Mouse (Mus musculus) testis, postnatal 10 days (tissue): ENCODE data around the gene Fnbp1l.

Experiments
- DNase-seq: peaks from one replicate; pipeline ENCODE4 v3.0.0; 2021; ENCODE audit warnings: low spot score

Gene Fnbp1l

DNA sequence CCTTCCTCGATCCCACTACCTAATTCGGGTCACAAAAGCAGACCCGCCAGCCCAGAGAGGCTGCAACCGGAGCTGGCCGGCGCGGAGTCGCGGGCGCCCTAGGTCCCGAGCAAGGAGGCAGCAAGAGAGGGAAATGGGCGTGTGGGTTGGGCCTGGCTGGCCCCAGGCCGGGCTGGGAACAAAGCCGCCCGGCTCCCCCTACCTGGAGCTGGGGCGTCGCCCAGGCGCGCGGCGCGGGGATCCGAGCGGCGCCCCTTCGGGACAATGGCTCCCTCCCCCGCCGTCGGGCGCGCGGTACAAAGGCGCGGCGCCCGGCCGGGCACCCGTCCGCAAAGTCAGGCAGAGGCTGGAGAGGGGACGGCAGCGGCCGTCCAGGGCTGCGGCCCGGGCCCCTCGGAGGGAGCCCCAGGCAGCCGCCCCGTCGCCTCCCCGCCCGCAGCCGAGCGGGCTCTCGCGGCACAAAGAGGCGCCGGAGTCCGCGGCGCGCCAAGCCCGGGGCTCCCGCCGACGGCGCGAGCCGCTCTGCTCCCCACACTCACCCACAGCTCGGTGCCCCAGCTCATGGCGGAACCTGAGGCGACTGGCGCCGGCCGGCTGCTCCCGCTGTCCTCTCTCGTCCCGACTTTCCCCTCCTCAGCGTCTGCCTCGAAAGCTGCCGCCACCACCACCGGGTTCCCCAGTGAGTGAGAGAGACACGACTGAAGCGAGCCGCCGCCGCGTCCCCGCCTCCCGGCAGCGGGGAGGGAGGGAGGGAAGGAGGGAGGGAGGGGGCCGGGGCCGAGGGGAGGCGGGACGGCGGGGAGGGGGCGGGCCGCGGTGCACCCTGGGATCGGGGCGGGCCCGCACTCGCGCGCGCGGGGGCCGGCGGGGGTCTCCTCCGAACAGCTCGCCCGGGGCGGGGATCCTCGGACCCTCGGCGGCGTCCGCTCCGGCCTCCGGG lies at the start of gene Fnbp1l:
Fnbp1l (minus strand) TSS at position 725 of the 940 bp plus-strand sequence.
- DNase-seq: peak; percentile 83

DNA sequence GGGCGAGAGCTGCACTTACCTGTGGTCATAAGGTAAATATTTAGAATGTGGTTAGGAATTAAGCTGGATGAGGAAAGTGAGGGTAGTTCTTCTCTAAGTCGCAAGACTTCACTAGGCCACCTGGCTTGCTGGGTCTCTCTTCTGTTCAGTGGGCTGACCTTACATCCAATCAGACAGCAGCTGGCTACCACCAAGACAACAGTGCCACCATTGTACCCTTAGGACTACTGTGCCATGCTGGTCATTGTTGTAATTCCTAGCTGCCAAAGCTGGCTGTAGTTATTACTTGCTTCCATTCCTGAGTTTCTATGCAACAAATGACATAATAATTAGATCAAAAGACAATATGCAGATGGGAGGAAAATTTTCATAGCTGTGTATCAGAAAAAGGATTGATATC lies 41.3 kb upstream of the Fnbp1l start:
- no peak for DNase-seq

DNA sequence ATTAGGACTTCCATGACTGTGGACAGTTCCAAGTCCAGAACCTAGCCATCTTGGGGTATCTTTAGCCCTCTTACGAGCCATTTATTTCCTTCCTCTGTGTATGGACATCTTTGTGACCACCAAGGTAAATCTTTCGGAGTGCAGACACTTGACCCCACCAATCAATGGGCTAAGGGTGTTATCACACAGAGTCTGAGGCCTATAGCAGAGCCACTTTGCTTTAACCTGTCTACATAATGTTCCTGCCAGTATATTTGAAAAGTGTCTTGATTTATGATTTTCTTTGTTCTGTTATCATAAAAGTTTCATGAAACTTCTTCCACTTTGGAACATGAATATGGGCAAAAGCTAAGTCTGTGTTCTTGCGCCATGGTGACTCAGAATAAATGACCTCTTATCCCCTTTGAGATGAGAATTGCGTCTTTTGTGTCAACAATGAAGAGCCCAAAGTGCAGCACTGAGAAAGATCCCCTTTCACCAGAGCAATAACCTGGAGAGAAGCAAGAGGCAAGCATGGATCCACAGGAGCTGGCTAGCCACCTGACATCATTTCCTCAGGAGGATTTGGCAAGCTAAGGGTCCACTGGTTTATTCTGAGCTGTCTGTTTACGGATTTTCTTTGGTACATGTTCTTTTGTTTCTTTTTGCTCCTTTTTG lies 39.9 kb upstream of the Fnbp1l start:
- no peak for DNase-seq

DNA sequence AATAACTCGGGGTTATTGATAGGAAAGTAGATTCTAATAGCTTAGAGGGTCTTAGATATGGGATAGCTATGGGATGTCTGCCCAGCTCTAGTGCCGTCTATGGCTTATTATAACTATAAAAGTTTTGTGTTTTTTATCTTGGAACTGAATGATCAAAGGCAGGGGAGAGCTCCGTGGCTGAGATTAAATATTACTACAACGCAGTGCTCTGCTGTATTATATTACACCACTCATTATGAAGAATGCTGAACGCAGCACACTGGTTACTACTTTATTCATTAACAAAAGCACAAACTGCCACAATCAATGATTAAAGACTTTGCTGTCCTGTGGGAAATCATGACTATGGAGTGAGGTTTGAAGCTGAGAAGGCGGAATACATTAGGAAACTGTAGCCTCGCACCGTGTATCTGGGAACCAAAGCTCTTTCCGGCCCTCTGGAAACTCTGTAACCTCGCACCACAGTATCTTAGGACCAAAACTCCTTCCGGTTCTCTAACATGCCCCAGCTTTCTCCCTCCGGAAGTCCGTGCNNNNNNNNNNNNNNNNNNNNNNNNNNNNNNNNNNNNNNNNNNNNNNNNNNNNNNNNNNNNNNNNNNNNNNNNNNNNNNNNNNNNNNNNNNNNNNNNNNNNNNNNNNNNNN lies 27.8 kb upstream of the Fnbp1l start:
- DNase-seq: no peak

DNA sequence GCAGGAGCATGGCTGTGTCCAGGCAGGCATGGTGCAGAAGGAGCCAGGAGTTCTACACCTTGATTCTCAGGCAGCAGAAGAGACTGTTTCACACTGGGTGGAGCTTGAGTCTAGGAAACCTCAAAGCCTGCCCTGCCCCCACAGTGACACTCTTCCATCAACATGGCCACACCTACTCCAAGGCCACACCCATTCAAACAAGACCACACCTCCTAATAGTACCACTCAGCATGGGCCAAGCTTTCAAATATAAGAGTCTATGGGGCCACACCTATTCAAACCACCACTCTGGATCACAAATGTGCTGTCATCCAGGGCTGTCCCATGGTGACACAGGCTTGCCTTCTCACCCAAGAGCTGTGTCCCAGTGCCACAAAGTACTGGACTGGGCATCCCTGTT lies 20.8 kb upstream of the Fnbp1l start:
- DNase-seq: no peak

DNA sequence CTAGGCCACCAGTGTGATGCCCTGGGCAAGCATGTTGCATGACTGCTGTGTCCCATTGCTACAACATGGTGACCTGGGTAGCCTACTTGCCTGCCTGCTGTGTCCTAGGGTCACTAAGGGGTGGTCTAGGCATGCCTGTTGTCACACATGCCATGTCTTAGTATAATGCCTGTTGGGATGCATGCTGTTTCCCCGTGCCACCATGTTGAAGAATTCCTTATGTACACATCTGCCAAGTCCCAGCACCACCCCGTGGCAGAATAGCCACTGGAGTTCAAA lies 19.6 kb upstream of the Fnbp1l start:
- DNase-seq: no peak

DNA sequence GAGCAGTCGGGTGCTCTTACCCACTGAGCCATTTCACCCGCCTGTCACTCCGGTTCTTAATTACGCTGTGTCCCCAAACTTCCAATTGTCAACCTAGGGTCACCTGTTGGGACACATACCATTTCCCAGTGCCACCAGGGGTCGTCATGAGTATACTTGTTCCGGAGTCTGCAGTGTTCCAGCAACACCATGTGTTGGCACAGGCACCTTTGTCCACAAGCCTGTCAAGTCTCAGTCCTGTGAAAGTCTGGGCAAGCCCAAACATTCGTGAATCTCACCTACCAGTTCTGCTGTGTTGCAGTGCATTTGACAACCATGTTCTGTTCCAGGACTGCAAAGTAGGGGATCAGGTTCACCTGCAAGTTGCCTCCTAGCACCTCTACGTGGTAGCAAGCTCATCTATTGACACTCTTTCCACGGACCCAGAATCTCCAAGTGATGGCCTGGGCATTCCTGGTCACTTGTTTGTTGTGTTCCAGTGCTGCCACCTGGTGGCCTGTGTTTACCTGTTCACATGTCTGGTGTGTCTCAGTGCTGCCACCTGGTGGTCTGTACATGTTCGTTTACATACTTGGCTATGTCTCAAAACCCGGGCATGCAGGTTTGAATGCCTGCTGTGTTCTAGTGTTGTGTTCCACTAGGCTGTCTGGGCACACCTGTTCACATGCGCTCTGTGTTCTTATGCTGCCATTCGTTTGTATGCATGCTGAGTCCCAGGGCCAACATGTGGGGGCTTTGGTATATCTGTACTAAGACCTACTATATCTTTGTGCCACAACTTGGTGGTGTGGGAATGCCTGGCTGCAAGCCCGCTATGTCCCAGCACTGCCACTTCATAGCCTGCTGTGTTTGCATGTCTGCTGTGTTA lies 19.0 kb upstream of the Fnbp1l start:
- peak; percentile 97 for DNase-seq

DNA sequence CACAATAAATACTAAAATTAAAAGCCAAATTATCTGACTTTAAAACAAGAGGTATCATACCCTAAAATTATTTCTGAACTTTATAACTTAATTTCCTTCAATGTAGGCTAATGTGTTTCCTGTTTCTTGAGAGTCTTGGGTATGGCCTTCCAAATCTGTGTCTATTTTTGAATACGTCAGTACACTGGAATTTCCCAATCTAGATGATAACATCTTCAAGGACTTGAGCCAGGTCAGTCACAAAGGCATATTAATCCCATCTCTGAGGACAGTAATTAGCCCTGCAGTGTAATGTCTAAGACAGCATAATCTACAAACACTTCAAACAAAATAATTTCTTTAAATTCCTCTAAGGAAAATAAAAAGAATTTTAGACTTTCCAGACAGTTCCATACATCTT lies 17.8 kb upstream of the Fnbp1l start:
- no peak for DNase-seq

DNA sequence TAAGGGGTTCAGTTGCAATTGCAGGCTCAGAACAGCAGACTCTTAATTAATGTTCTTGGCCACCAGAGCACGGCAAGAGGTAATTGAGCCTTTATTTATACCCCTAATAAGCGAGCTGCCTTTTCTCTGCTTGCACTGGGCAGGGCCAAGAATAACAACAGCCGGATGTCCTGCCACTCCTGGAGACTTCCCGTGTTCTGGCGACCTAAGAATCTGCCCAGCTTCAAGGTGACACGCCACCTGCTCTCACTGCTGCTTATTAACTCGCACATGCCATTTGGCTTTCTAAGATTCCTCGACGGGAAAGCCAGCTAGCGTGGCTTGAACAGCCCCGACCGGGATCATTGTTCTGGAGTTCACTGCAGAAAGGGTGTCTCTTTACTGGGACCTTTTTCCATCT lies 15.7 kb upstream of the Fnbp1l start:
- no peak for DNase-seq

DNA sequence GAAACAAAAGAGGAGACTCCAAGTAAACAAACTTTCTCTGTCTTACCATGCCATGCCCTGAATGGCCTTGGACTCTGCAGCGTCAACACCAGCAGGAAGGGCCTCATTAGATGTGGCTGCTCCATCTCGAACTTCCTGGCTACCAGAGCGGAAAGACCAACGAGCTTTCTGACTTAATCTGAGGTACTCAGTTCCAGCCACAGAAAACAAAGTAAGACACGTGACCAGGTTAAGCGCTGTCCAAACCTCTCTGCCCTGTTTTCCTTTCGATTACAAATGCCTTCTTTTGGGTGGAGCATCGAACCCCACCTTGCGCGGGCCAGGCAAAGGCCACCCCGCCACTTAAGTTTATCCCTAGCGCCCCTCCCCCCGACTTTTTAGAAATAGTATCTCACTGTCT lies 10.1 kb upstream of the Fnbp1l start:
- no peak for DNase-seq

DNA sequence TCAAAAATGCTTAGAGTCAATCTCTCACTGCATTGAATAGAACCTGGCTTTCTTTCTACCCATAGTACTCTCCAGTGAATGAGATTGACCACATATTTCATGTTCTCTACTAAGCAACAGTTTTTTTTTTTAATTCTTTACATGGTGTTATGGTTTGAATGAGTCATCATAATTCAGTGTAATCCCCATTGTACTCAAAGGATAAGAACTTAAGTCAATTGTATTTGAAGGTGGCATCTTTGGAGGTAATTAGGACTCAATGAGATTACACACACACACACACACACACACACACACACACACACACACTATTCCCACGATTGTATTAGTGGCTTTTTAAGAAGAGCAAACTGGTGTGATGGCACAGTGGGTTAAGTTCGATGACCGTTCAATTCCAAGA lies 9.4 kb upstream of the Fnbp1l start:
- DNase-seq: no peak

DNA sequence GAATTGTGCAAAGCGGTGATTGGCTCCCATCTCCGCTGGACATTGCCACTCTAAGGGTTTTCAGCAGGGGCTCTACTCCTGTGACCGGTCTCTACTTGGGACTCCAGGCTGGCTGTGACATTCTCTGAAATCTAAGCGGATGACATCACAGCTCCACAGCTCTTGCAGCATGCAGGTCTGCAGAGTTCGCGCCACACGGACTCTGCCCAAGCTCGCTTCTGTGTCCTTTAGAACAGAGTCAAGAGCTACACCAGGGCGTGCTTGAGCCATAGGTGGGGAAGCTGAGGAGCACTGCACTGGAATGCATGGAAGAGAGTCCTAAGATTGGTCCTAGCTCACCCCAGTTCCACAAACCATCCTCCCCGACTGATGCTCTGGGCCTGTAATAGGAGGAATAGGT lies 9.0 kb upstream of the Fnbp1l start:
- DNase-seq: no peak

DNA sequence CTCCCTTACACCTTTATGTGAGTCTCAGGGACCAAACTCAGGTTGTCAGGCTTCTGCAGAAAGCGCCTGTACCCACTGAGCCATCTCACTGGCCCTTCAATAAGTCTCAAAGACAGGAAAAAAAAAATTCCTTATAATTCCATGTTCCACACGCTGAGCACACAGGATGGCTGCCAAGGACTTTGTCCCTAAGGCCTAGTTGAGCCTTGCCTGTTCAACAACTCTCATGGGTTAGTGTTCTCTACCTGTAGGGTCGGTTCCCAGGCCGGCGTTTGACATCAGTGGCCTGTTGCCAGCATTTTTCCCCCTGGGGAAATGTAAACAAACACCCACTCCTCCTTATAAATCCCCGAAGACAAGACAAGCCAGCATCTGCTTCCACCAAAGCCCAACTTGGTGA lies 8.3 kb upstream of the Fnbp1l start:
- no peak for DNase-seq

DNA sequence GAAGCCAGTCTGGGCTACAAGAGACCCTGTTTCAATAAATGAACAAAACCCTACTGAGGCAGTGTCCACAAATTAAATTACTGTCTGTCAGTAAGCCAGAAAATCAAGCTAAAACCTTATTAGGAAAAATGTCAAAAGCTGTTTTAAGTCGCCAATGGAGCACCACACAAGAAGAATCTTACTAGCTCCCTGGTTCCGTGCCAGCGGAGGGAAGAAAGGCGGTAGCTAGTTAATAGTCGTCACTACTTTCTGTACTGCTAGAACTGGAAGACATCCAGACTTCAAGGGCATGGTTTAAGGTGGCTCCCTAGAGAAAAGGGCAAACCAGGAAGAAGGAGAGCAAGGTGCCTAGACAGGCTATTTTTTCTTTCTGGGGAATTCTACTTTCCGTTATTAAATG lies 5.1 kb upstream of the Fnbp1l start:
- DNase-seq: peak; percentile 56

DNA sequence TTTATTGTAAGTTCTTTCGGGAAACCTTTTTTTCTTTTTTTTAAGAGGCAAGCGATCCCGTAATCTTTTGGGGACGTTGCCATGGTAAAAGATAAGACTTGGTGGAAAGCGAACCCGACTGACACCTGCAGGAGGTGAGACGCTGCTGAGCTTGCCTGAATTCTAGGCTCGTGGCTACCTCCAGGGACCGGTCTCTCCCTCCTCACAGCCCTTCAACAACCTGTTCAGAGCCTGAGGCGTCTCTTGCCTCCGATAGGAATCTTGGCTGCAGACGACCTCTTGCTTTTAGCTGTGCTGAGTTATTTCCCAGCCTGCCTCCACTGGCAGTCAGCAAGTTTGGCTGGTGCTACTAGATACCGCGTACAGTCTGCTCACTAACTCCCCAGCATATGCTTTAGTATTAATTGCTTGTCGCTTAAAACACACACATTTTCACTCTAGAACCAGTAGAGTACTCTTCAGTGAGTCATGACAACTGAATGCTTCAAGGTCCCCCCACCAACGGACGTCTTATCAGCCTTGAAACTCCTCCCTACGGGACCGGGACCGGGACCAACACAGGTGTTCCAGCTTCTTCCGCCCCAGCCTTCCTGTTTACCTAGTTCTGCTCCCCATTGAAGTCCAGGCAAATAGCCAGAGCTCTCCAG lies 893 bp upstream of the Fnbp1l start:
- peak; percentile 47 for DNase-seq

DNA sequence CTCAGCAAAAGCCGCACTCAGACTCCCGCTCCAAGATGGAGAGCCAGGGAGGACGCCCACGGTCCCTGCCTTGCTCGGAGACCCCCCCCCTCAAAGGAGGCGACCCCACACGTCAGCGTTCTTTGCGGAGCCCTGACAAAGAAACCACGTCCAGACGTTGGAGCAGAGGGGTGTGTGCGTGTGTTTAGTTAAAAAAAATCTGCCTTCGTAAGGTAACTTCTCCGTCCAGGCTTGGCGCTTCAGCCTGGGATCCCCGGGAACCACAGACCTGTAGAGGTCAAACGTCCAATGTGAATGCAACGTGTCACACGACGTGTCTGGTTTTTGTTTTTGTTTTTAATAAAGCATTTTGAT lies 393 bp upstream of the Fnbp1l start:
- no peak for DNase-seq

DNA sequence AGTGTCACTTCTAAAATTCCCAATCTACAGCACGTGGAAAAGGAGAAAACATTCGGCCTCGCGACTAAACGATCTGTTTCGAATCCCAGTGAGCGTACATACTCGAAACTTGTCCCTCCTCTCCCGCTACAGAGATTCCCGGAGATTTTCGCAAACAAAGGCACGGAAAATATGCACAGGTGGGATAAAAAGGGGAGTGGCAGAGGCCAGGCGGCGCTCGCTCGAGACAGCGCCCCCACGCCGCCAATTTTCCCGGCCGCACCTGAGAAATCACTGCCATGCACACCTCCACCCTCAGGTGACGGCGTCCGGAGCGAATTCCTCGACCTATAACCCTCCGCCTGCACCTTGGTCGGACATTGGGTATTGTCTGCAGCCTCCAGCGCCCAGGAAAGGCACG lies 1.1 kb downstream of the Fnbp1l start:
- DNase-seq: peak; percentile 61

DNA sequence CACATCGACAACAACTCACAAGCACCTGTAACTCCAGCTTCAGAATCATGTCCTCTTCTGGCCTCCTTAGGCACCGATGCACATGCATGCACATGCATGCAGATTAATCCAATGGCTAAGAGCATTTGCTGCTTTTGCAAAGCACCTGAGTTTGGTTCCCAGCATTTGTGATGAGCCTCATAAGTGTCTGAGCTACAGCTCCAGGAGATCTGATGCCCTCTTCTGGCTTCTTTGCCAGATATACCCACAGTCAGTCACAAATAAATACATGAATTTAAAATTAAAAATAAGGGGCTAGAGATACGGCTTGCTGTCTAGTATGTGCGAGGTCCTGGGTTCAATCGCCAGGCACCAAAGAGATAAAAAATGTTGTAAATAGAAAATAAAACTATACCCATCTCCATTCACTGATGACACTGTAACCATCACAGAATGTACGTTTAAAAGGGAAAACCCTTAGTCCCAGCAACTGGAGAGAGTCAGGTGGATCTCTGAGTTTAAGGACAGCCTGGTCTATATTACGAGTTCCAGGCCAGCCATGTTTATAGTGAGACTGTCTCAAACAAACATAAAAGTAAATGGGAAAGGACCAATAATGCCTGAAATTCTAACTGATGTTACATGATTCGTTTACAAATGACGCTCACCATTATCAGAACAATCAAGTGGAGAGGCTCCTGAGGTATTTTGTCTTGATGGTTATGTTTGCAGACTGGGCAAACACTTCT lies 1.7 kb downstream of the Fnbp1l start:
- no peak for DNase-seq

DNA sequence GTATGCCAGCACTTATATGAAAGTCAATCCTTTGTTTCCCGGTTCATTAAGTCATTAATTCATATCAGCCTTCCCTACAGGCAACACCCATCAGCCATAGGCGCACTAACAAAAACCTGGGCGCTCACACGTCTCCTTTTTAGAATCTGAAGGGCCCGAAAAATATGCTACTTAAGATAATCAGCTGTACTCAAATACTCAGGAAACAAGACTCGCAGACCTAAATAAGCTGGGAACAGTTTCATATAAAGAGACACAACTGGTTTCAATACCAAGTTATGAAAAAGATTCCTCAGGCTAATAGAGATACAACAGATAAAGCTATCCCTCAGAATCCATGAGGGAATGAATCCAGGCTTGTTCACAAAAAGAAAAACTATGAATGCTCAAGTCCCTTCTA lies 7.0 kb downstream of the Fnbp1l start:
- no peak for DNase-seq

DNA sequence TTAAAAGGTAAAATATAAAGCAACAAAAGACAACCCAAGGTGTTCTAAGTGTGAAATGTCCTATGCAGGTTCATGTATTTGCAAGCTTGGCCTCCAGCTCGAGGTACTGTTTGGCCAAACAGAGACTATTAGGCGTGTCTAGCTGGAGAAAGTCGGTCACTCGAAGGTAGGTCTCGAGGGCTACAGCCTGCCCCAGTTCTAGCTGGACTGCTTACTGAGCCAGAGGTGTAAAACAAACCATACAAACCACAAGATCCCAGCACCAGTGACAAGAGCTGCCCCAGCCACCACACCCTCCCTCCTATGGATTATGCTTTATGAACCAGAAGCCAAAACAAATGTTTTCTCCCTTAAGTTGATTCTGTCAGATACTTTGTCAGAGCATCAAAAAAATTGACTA lies 7.8 kb downstream of the Fnbp1l start:
- no peak for DNase-seq

DNA sequence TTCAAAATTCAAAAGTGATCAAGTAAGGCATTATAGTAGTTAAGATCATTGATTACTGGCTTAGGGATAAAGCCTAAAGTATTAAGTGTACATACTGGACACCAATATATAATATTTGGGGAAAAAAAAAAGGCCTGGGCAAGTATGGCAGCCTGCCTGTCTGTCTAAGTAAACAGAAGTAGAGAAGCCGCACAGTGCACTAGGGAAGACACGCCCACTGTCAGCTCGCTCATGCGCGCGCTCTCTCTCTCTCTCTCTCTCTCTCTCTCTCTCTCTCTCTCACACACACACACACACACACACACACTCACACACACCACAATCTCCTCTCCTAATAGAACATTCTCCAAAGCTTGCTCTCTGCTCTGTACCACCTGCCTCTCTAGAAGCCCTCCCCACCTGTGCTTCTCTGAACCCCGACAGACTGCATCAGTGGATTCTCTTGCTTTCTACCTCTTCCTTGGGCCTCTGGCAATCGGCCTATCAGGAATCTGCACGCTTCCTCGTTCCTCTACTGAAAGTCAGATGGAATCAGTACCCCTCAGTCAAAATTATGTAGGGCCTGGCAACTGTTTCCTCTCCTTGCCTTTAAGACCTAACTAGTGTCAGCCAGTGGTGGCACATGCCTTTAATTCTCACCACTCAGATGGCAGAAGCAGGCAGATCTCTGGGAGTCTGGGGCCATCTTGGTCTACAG lies 13.3 kb downstream of the Fnbp1l start:
- DNase-seq: no peak
